ENCODE assay signal across 9 mouse cellular contexts in the genomic region with DNA sequence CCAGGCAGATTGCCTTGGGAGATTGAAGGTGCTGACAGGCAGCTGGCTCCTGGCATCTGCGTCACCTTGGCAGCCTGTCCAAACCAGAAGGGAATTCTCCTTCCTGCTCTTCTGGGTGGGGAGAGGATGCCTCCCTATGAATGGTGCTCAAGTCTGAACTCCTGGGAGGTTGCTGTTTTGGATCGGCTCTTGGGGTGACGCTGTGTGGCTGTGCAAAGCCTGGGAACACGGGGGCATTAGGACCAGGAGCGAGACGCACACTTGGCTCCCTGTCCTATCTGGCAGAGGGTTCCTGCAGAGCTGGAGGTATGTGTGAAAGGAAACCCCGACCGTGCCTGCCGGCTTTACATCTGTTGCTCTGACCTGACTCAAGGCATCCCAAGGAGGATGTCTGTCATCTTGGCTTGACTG. TPM values are rescaled to one million over a fixed set of nuclear protein-coding genes. Genes with fewer than 3 reads are reported as not detected.
DNase-seq lines count a peak whose midpoint lies in the region; ATAC-seq and TF ChIP-seq lines count a peak whose summit lies in the region.
"Had no signal": no experiment of that assay in that cellular context is flagged by ENCODE, and none has a peak within 500 bp of the region (broad histone marks: within the 10 kb centered on the region; RNA-seq: fewer than 3 reads in every experiment).

Gene Galnt15 (plus strand): TSS at position 309 of the 411 bp plus-strand sequence.

- H3K4me3 ChIP-seq in hindbrain, embryonic 14.5 days (replicated peaks; ENCODE audit: low read length) = no peak within 1 kb of the TSS
- H3K4me3 ChIP-seq in lung, embryonic 16.5 days (ENCODE audit: low read length) = no peak within 1 kb of the TSS; the same call in 1 of the 2 replicates
- H3K4me3 ChIP-seq in liver, postnatal 0 days (ENCODE audit: low read depth, low read length) = no peak within 1 kb of the TSS

- no peak within 1 kb of the TSS for H3K9ac ChIP-seq in hindbrain, embryonic 14.5 days
- no peak within 1 kb of the TSS for H3K9ac ChIP-seq in lung, embryonic 16.5 days (ENCODE audit: low read length)
- H3K9ac ChIP-seq in liver, postnatal 0 days (replicated peaks) = no peak within 1 kb of the TSS

- H3K4me2 ChIP-seq in hindbrain, embryonic 14.5 days (replicated peaks) = peak within 1 kb of the TSS; percentile 28
- H3K4me2 ChIP-seq in lung, embryonic 16.5 days (ENCODE audit: low read depth, low read length) = peak within 1 kb of the TSS; percentile 15; the same call in 1 of the 2 replicates
- no peak within 1 kb of the TSS for H3K4me2 ChIP-seq in liver, postnatal 0 days (ENCODE audit: low read depth, low read length)

- WGBS in hindbrain, embryonic 14.5 days = 12% methylated on average over 9 of the region's 9 CpGs
- WGBS in lung, embryonic 16.5 days = 2% methylated on average over 9 of the region's 9 CpGs
- WGBS in liver, postnatal 0 days (ENCODE audit: insufficient replicate concordance) = 15% methylated on average over 9 of the region's 9 CpGs

- H3K4me1 ChIP-seq in hindbrain, embryonic 14.5 days (replicated peaks; ENCODE audit: control insufficient read depth, insufficient read depth, low read length) = peaks cover 9% of the 10 kb centered on the region; the same call in 1 of the 2 replicates
- peaks cover 7% of the 10 kb centered on the region for H3K4me1 ChIP-seq in lung, embryonic 16.5 days (replicated peaks; ENCODE audit: control insufficient read depth, insufficient read depth, low read length)
- H3K4me1 ChIP-seq in liver, postnatal 0 days (ENCODE audit: insufficient read depth) = no peaks in the 10 kb centered on the region

- TF ChIP-seq EP300 in liver, postnatal 0 days (IDR thresholded peaks at IDR 0.05; ENCODE audit: low read depth) = no peak

- no peak for TF ChIP-seq CTCF in liver, postnatal 0 days (IDR thresholded peaks at IDR 0.05; ENCODE audit: low read depth)

- H3K27ac ChIP-seq in hindbrain, embryonic 14.5 days = no peak within 1 kb of the TSS
- no peak within 1 kb of the TSS for H3K27ac ChIP-seq in lung, embryonic 16.5 days (ENCODE audit: low read length)
- H3K27ac ChIP-seq in liver, postnatal 0 days (ENCODE audit: low read depth) = no peak within 1 kb of the TSS

- no peaks in the 10 kb centered on the region for H3K9me3 ChIP-seq in hindbrain, embryonic 14.5 days (ENCODE audit: control insufficient read depth, low read length)
- no peaks in the 10 kb centered on the region for H3K9me3 ChIP-seq in lung, embryonic 16.5 days (ENCODE audit: control insufficient read depth, low read length)
- no peaks in the 10 kb centered on the region for H3K9me3 ChIP-seq in liver, postnatal 0 days (ENCODE audit: low read length)
- H3K9me3 ChIP-seq: G1E had no signal

- peak; percentile 31 to 41 for DNase-seq in layer of hippocampus, postnatal 14 days (ENCODE audit: low spot score in 2 of 2)
- DNase-seq in layer of hippocampus, postnatal 25 days (ENCODE audit: extremely low spot score in 1 of 2, low spot score in 1 of 2) = no peak
- peak; percentile 90 to 93 for DNase-seq in cerebellum, adult 18-20 months
- DNase-seq in gastrocnemius, adult 18-20 months (ENCODE audit: low spot score) = peak; percentile 81
- peak; percentile 28 for DNase-seq in hindbrain, embryonic 14.5 days (ENCODE audit: low spot score)
- no peak for DNase-seq in liver, postnatal 0 days

- H3K27me3 ChIP-seq in hindbrain, embryonic 14.5 days (ENCODE audit: control insufficient read depth, insufficient read depth, low read length) = no peaks in the 10 kb centered on the region
- H3K27me3 ChIP-seq in lung, embryonic 16.5 days (ENCODE audit: control insufficient read depth, insufficient read depth, low read depth, low read length) = no peaks in the 10 kb centered on the region
- H3K27me3 ChIP-seq in liver, postnatal 0 days (ENCODE audit: insufficient read depth, low read length) = no peaks in the 10 kb centered on the region

- ATAC-seq in hindbrain, embryonic 14.5 days (ENCODE audit: low FRiP score) = no peak; the same call in 1 of the 2 replicates
- ATAC-seq in lung, embryonic 16.5 days (ENCODE audit: low read depth) = peak; percentile 39
- no peak for ATAC-seq in activated CD4-positive, CD25-positive, alpha-beta regulatory T cell, adult 4 months
- ATAC-seq in liver, postnatal 0 days = no peak

- no peaks in the 10 kb centered on the region for H3K36me3 ChIP-seq in hindbrain, embryonic 14.5 days (replicated peaks; ENCODE audit: control insufficient read depth, insufficient read depth)
- H3K36me3 ChIP-seq in lung, embryonic 16.5 days (ENCODE audit: control insufficient read depth, insufficient read depth, low read length) = no peaks in the 10 kb centered on the region
- no peaks in the 10 kb centered on the region for H3K36me3 ChIP-seq in liver, postnatal 0 days (replicated peaks; ENCODE audit: insufficient read depth, low read length)
- H3K36me3 ChIP-seq: G1E had no signal

RNA-seq across cellular contexts. Expression of gene Galnt15, which starts in this region (rescaled TPM):
- 1 to 10 TPM; 2.6 to 2.7 TPM for total RNA-seq in layer of hippocampus, postnatal 14 days (2021)
- total RNA-seq in layer of hippocampus, postnatal 25 days (2021) = 1 to 10 TPM; 1.1 to 1.8 TPM
- total RNA-seq in gastrocnemius, adult 18-20 months (2021) = 1 to 10 TPM; 6.2 to 6.5 TPM
- polyA plus RNA-seq in hindbrain, embryonic 14.5 days (2014; fragmentation: Nextera tagmentation; extraction: Ambion mirVana) = 0.47 and 0.51 TPM in 2 replicates
- 0.15 and 0.31 TPM in 2 replicates for polyA plus RNA-seq in lung, embryonic 16.5 days (2015; fragmentation: Nextera tagmentation; extraction: Ambion mirVana)
- polyA plus RNA-seq in activated CD4-positive, CD25-positive, alpha-beta regulatory T cell, adult 4 months (2017; shearing (Covaris generic)) = not detected
- 0.05 TPM in 2 replicates for polyA plus RNA-seq in liver, postnatal 0 days (2015; fragmentation: Nextera tagmentation; extraction: Ambion mirVana)
- polyA plus RNA-seq: G1E had no signal

Comparison
In these comparisons a context has a peak if more than half of its experiments do, and no peak if none do; other contexts are left out.
1. DNase-seq: peak in layer of hippocampus, postnatal 14 days (2 of 2), cerebellum, adult 18-20 months (2 of 2) and gastrocnemius, adult 18-20 months (single experiment); none in layer of hippocampus, postnatal 25 days (0 of 2) and liver, postnatal 0 days (single experiment).
2. Peak in DNase-seq and H3K4me2 ChIP-seq in hindbrain, embryonic 14.5 days; RNA of the gene not detected or under 1 TPM.
3. Peak in ATAC-seq and H3K4me2 ChIP-seq in lung, embryonic 16.5 days; RNA of the gene not detected or under 1 TPM.